In the genomic region with DNA sequence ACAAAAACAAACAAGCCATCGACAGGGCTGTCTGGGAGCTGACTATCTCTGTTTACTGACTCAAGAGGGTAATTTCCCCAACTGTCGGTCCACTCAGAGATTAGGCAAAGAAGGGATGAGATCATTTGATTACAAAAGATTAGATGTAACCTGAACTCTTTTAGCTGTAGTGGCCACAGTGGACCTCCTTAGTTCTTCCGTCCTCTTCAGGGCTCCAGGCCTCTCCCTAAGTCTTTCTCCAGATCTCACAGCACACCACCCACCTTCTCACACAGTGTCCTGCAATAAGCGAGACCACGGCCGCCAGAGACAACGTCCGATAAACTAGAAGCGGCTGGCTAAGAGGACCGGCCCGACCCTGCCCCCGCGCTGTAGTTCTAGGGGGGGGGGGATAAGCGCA, we compare ENCODE assay signal across 8 mouse cellular contexts. TPM values are rescaled to one million over a fixed set of nuclear protein-coding genes. Genes with fewer than 3 reads are reported as not detected.
DNase-seq lines count a peak whose midpoint lies in the region; ATAC-seq and TF ChIP-seq lines count a peak whose summit lies in the region.

No protein-coding gene starts in this region.

- DNase-seq in heart, postnatal 0 days (ENCODE audit: low spot score): no peak
- DNase-seq in heart, postnatal 4 days: no peak
- peak; percentile 55 for DNase-seq in c-Kit-negative CD71-positive TER-119-positive erythroid progenitor cells, embryonic 14.5 days (ENCODE audit: low read depth, low spot score)
- no peak for DNase-seq in hindbrain, postnatal 0 days (ENCODE audit: low spot score)
- DNase-seq in frontal cortex, postnatal 14 days (ENCODE audit: low spot score in 2 of 2): no peak
- DNase-seq in thymus, postnatal 25 days: no peak
- no peak for DNase-seq in urinary bladder, postnatal 25 days (ENCODE audit: low spot score)

- H3K27ac ChIP-seq in heart, postnatal 0 days (ENCODE audit: low read depth): peak overlapping the region; percentile 94
- no peak overlapping the region for H3K27ac ChIP-seq in hindbrain, postnatal 0 days
- H3K27ac ChIP-seq in midbrain, embryonic 12.5 days (replicated peaks): no peak overlapping the region

- TF ChIP-seq EP300 in heart, postnatal 0 days (IDR thresholded peaks at IDR 0.05; ENCODE audit: low read depth): no peak

- ATAC-seq in heart, postnatal 0 days (ENCODE audit: insufficient read depth, low read depth): peak; percentile 7
- peak; percentile 27; the same call in 1 of the 2 replicates for ATAC-seq in hindbrain, postnatal 0 days
- peak; percentile 68 for ATAC-seq in midbrain, embryonic 12.5 days (ENCODE audit: low FRiP score, low read depth)

- peaks cover 16% of the 10 kb centered on the region for H3K4me1 ChIP-seq in heart, postnatal 0 days (ENCODE audit: control insufficient read depth, insufficient read depth)
- H3K4me1 ChIP-seq in hindbrain, postnatal 0 days (ENCODE audit: insufficient read depth, low read length): no peaks in the 10 kb centered on the region; the same call in 1 of the 2 replicates
- peaks cover 15% of the 10 kb centered on the region; the same call in 1 of the 2 replicates for H3K4me1 ChIP-seq in midbrain, embryonic 12.5 days

- 0% methylated on average over 14 of the region's 14 CpGs for WGBS in heart, postnatal 0 days
- 7% methylated on average over 14 of the region's 14 CpGs for WGBS in hindbrain, postnatal 0 days
- 7% methylated on average over 14 of the region's 14 CpGs for WGBS in midbrain, embryonic 12.5 days

- peaks cover 13% of the 10 kb centered on the region for H3K36me3 ChIP-seq in heart, postnatal 0 days (replicated peaks; ENCODE audit: control insufficient read depth, insufficient read depth, low read length)
- H3K36me3 ChIP-seq in hindbrain, postnatal 0 days (ENCODE audit: insufficient read depth, low read length): peaks cover 5% of the 10 kb centered on the region; the same call in 1 of the 2 replicates
- peaks cover 6% of the 10 kb centered on the region; the same call in 1 of the 2 replicates for H3K36me3 ChIP-seq in midbrain, embryonic 12.5 days

- no peak for TF ChIP-seq CTCF in heart, postnatal 0 days (IDR thresholded peaks at IDR 0.05; ENCODE audit: low read depth)
- no peak for TF ChIP-seq CTCF in hindbrain, postnatal 0 days (IDR thresholded peaks at IDR 0.05; ENCODE audit: low read depth)

- no peaks in the 10 kb centered on the region for H3K27me3 ChIP-seq in heart, postnatal 0 days (ENCODE audit: control insufficient read depth, insufficient read depth, low read length)
- no peaks in the 10 kb centered on the region for H3K27me3 ChIP-seq in hindbrain, postnatal 0 days (ENCODE audit: insufficient read depth, low read length)
- peaks cover 33% of the 10 kb centered on the region for H3K27me3 ChIP-seq in midbrain, embryonic 12.5 days

- H3K4me3 ChIP-seq in heart, postnatal 0 days (ENCODE audit: low read depth, low read length): peak overlapping the region; percentile 77
- peak overlapping the region; percentile 76 for H3K4me3 ChIP-seq in hindbrain, postnatal 0 days (ENCODE audit: low read length)
- H3K4me3 ChIP-seq in midbrain, embryonic 12.5 days: peak overlapping the region; percentile 66

- H3K9me3 ChIP-seq in heart, postnatal 0 days (replicated peaks; ENCODE audit: control insufficient read depth, low read length): no peaks in the 10 kb centered on the region
- H3K9me3 ChIP-seq in hindbrain, postnatal 0 days (ENCODE audit: low read length): no peaks in the 10 kb centered on the region
- H3K9me3 ChIP-seq in midbrain, embryonic 12.5 days: no peaks in the 10 kb centered on the region

- H3K4me2 ChIP-seq in heart, postnatal 0 days (ENCODE audit: low read depth, low read length): peak overlapping the region; percentile 89
- peak overlapping the region; percentile 72 for H3K4me2 ChIP-seq in hindbrain, postnatal 0 days (ENCODE audit: low read depth, low read length)
- H3K4me2 ChIP-seq in midbrain, embryonic 12.5 days (replicated peaks): peak overlapping the region; percentile 92

- H3K9ac ChIP-seq in heart, postnatal 0 days (replicated peaks; ENCODE audit: low read depth, low read length): peak overlapping the region; percentile 48; the same call in 1 of the 2 replicates
- no peak overlapping the region; the same call in 1 of the 2 replicates for H3K9ac ChIP-seq in hindbrain, postnatal 0 days (replicated peaks; ENCODE audit: low read length)
- peak overlapping the region; percentile 43; the same call in 1 of the 2 replicates for H3K9ac ChIP-seq in midbrain, embryonic 12.5 days (replicated peaks)

RNA-seq across cellular contexts. Expression of gene Cish, which starts 0.2 kb away (rescaled TPM):
- total RNA-seq in heart, postnatal 0 days (2014; rRNA removed; ENCODE audit: low replicate concordance): 44.8 and 62.6 TPM in 2 replicates
- polyA plus RNA-seq in heart, postnatal 0 days (2015; fragmentation: Nextera tagmentation; extraction: Ambion mirVana): 136 and 149 TPM in 2 replicates
- total RNA-seq in heart, postnatal 4 days (2021): 100 to 1,000 TPM; 146 to 176 TPM
- total RNA-seq in hindbrain, postnatal 0 days (2014; rRNA removed): 2.8 and 5.3 TPM in 2 replicates
- 8.6 and 8.8 TPM in 2 replicates for polyA plus RNA-seq in hindbrain, postnatal 0 days (2015; fragmentation: Nextera tagmentation; extraction: Ambion mirVana)
- polyA plus RNA-seq in midbrain, embryonic 12.5 days (2016; fragmentation: Nextera tagmentation; extraction: Ambion mirVana): 6.6 and 6.8 TPM in 2 replicates

RNA-seq across cellular contexts. Expression of gene Mapkapk3, which starts 6.4 kb away (rescaled TPM):
- 14.8 and 24.0 TPM in 2 replicates for total RNA-seq in heart, postnatal 0 days (2014; rRNA removed; ENCODE audit: low replicate concordance)
- 13.0 and 15.1 TPM in 2 replicates for polyA plus RNA-seq in heart, postnatal 0 days (2015; fragmentation: Nextera tagmentation; extraction: Ambion mirVana)
- total RNA-seq in heart, postnatal 4 days (2021): 10 to 100 TPM; 18.3 to 18.9 TPM
- total RNA-seq in hindbrain, postnatal 0 days (2014; rRNA removed): 3.5 and 3.8 TPM in 2 replicates
- 2.6 and 3.0 TPM in 2 replicates for polyA plus RNA-seq in hindbrain, postnatal 0 days (2015; fragmentation: Nextera tagmentation; extraction: Ambion mirVana)
- 2.6 and 3.4 TPM in 2 replicates for polyA plus RNA-seq in midbrain, embryonic 12.5 days (2016; fragmentation: Nextera tagmentation; extraction: Ambion mirVana)

RNA-seq across cellular contexts. Expression of gene Hemk1, which starts 42.1 kb away (rescaled TPM):
- 4.8 and 28.7 TPM in 2 replicates for total RNA-seq in heart, postnatal 0 days (2014; rRNA removed; ENCODE audit: low replicate concordance)
- polyA plus RNA-seq in heart, postnatal 0 days (2015; fragmentation: Nextera tagmentation; extraction: Ambion mirVana): 12.3 and 15.3 TPM in 2 replicates
- total RNA-seq in heart, postnatal 4 days (2021): 10 to 100 TPM; 13.0 to 15.0 TPM
- 14.8 and 18.1 TPM in 2 replicates for total RNA-seq in hindbrain, postnatal 0 days (2014; rRNA removed)
- 13.6 and 16.4 TPM in 2 replicates for polyA plus RNA-seq in hindbrain, postnatal 0 days (2015; fragmentation: Nextera tagmentation; extraction: Ambion mirVana)
- polyA plus RNA-seq in midbrain, embryonic 12.5 days (2016; fragmentation: Nextera tagmentation; extraction: Ambion mirVana): 13.3 and 14.9 TPM in 2 replicates

RNA-seq across cellular contexts. Expression of gene 6430571L13Rik, which starts 44.4 kb away (rescaled TPM):
- total RNA-seq in heart, postnatal 0 days (2014; rRNA removed; ENCODE audit: low replicate concordance): 1.1 and 11.0 TPM in 2 replicates
- polyA plus RNA-seq in heart, postnatal 0 days (2015; fragmentation: Nextera tagmentation; extraction: Ambion mirVana): 3.1 and 3.3 TPM in 2 replicates
- 1 to 10 TPM; 4.6 to 5.8 TPM for total RNA-seq in heart, postnatal 4 days (2021)
- total RNA-seq in hindbrain, postnatal 0 days (2014; rRNA removed): 12.5 and 27.7 TPM in 2 replicates
- polyA plus RNA-seq in hindbrain, postnatal 0 days (2015; fragmentation: Nextera tagmentation; extraction: Ambion mirVana): 10.9 and 11.2 TPM in 2 replicates
- polyA plus RNA-seq in midbrain, embryonic 12.5 days (2016; fragmentation: Nextera tagmentation; extraction: Ambion mirVana): 3.1 and 4.2 TPM in 2 replicates

Comparison
In these comparisons a context has a peak if more than half of its experiments do, and no peak if none do; other contexts are left out.
1. ATAC-seq: peak in every context shown above with its lines; median percentile 68 in midbrain, embryonic 12.5 days; 27 in hindbrain, postnatal 0 days; 7 in heart, postnatal 0 days.